Mouse (Mus musculus): Measurements from ENCODE around the gene Reg4. TPM values are rescaled to one million over a fixed set of nuclear protein-coding genes. Genes with fewer than 3 reads are reported as not detected.

Reg4 gene
- polyA plus RNA-seq, 1 experiment, result not detected

- no peaks in the 10 kb centered on the region for H3K4me1 ChIP-seq (ENCODE audit: control insufficient read depth, insufficient read depth, low read length)
- H3K4me3 ChIP-seq (ENCODE audit: insufficient read depth, low read length), result no peak overlapping the region
- no peak overlapping the region for H3K27ac ChIP-seq (ENCODE audit: insufficient read depth, low read length)
- TF ChIP-seq CTCF (IDR thresholded peaks at IDR 0.05; ENCODE audit: borderline replicate concordance, insufficient read depth, low read length), result no peak
- no peak for TF ChIP-seq POLR2A (IDR thresholded peaks at IDR 0.05; ENCODE audit: low read depth, low read length)
Observed at GRCm38 (mm10) chr3:98273623-98274398, 51.9 kb downstream of the Reg4 start.

- no peak overlapping the region for H3K27ac ChIP-seq (ENCODE audit: insufficient read depth, low read length)
- H3K4me3 ChIP-seq (ENCODE audit: insufficient read depth, low read length), result no peak overlapping the region
- H3K4me1 ChIP-seq (ENCODE audit: control insufficient read depth, insufficient read depth, low read length), result no peaks in the 10 kb centered on the region
- TF ChIP-seq CTCF (IDR thresholded peaks at IDR 0.05; ENCODE audit: borderline replicate concordance, insufficient read depth, low read length), result no peak
- no peak for TF ChIP-seq POLR2A (IDR thresholded peaks at IDR 0.05; ENCODE audit: low read depth, low read length)
Observed at GRCm38 (mm10) chr3:98279682-98280081, 57.7 kb downstream of the Reg4 start.

- TF ChIP-seq POLR2A (IDR thresholded peaks at IDR 0.05; ENCODE audit: low read depth, low read length) (no peak), CTCF (IDR thresholded peaks at IDR 0.05; ENCODE audit: borderline replicate concordance, insufficient read depth, low read length) (no peak)
- Histone ChIP-seq H3K4me1 (ENCODE audit: control insufficient read depth, insufficient read depth, low read length) (no peaks in the 10 kb centered on the region), H3K4me3 (ENCODE audit: insufficient read depth, low read length) (no peak within 1 kb of the TSS), H3K27ac (ENCODE audit: insufficient read depth, low read length) (no peak within 1 kb of the TSS)
Observed at GRCm38 (mm10) chr3:98280204-98280932, 58.4 kb downstream of the Reg4 start, which contains the start of gene Hmgcs2. TSS of gene Hmgcs2 (plus strand) at chr3:98280435.

- TF ChIP-seq POLR2A (IDR thresholded peaks at IDR 0.05; ENCODE audit: low read depth, low read length) (no peak), CTCF (IDR thresholded peaks at IDR 0.05; ENCODE audit: borderline replicate concordance, insufficient read depth, low read length) (peak; percentile 94)
- H3K4me1 ChIP-seq (ENCODE audit: control insufficient read depth, insufficient read depth, low read length), result no peaks in the 10 kb centered on the region
- no peak overlapping the region for H3K4me3 ChIP-seq (ENCODE audit: insufficient read depth, low read length)
- H3K27ac ChIP-seq (ENCODE audit: insufficient read depth, low read length), result no peak overlapping the region
Observed at GRCm38 (mm10) chr3:98280933-98281678, 59.1 kb downstream of the Reg4 start.

GRCm38 (mm10) chr3:98282422-98282821, 60.5 kb downstream of the Reg4 start:
- H3K27ac ChIP-seq (ENCODE audit: insufficient read depth, low read length), result no peak overlapping the region
- TF ChIP-seq CTCF (IDR thresholded peaks at IDR 0.05; ENCODE audit: borderline replicate concordance, insufficient read depth, low read length) (no peak), POLR2A (IDR thresholded peaks at IDR 0.05; ENCODE audit: low read depth, low read length) (no peak)
- no peak overlapping the region for H3K4me3 ChIP-seq (ENCODE audit: insufficient read depth, low read length)
- no peaks in the 10 kb centered on the region for H3K4me1 ChIP-seq (ENCODE audit: control insufficient read depth, insufficient read depth, low read length)

GRCm38 (mm10) chr3:98283205-98283604, 61.2 kb downstream of the Reg4 start:
- H3K4me3 ChIP-seq (ENCODE audit: insufficient read depth, low read length), result no peak overlapping the region
- TF ChIP-seq POLR2A (IDR thresholded peaks at IDR 0.05; ENCODE audit: low read depth, low read length) (no peak), CTCF (IDR thresholded peaks at IDR 0.05; ENCODE audit: borderline replicate concordance, insufficient read depth, low read length) (no peak)
- H3K4me1 ChIP-seq (ENCODE audit: control insufficient read depth, insufficient read depth, low read length), result no peaks in the 10 kb centered on the region
- H3K27ac ChIP-seq (ENCODE audit: insufficient read depth, low read length), result no peak overlapping the region

Other genes with a start within 250 kb of the Reg4 start
- gene Notch2, start 208.6 kb upstream of the Reg4 start, polyA plus RNA-seq (2011; ENCODE audit: insufficient read length, low read depth, missing spikeins), result 45.2 and 49.4 TPM in 2 replicates
- not detected in 2 replicates for gene Adam30, start 61.5 kb upstream of the Reg4 start, polyA plus RNA-seq (2011; ENCODE audit: insufficient read length, low read depth, missing spikeins)
- gene Hmgcs2, start 58.3 kb downstream of the Reg4 start, polyA plus RNA-seq (2011; ENCODE audit: insufficient read length, low read depth, missing spikeins), result not detected in 2 replicates
- 232 and 249 TPM in 2 replicates for gene Phgdh, start 117.8 kb downstream of the Reg4 start, polyA plus RNA-seq (2011; ENCODE audit: insufficient read length, low read depth, missing spikeins)
- 7.6 and 10.2 TPM in 2 replicates for gene Zfp697, start 160.3 kb downstream of the Reg4 start, polyA plus RNA-seq (2011; ENCODE audit: insufficient read length, low read depth, missing spikeins)
- not detected in 2 replicates for gene Gm4450, start 235.0 kb downstream of the Reg4 start, polyA plus RNA-seq (2011; ENCODE audit: insufficient read length, low read depth, missing spikeins)

All from embryonic fibroblast, embryonic 13.5 days (primary cell).